Mouse (Mus musculus): Measurements from ENCODE around the gene Klf14. TPM values are rescaled to one million over a fixed set of nuclear protein-coding genes. Genes with fewer than 3 reads are reported as not detected.

The Klf14 gene
- 0.34 and 0.46 TPM in 2 replicates for polyA plus RNA-seq (2015; fragmentation: Nextera tagmentation; extraction: Ambion mirVana)

GRCm38 (mm10) chr6:30958736-30959540 lies at the start of gene Klf14:
TSS of gene Klf14 (minus strand) at chr6:30959078.
- peaks cover 73% of the 10 kb centered on the region for H3K27me3 ChIP-seq
- DNase-seq (no peak), ATAC-seq (ENCODE audit: low read depth) (no peak)
- H3K4me1 ChIP-seq (replicated peaks) = no peaks in the 10 kb centered on the region
- WGBS (ENCODE audit: insufficient replicate concordance) = under 1% methylated on average over 69 of the region's 75 CpGs
- H3K9ac ChIP-seq = no peak within 1 kb of the TSS
- H3K9me3 ChIP-seq (replicated peaks) = peaks cover 11% of the 10 kb centered on the region
- H3K27ac ChIP-seq = no peak within 1 kb of the TSS
- H3K36me3 ChIP-seq = no peaks in the 10 kb centered on the region
- peak within 1 kb of the TSS; percentile 63 for H3K4me2 ChIP-seq
- peak within 1 kb of the TSS; percentile 52 for H3K4me3 ChIP-seq (replicated peaks)

GRCm38 (mm10) chr6:31006111-31006600 lies 47.3 kb upstream of the Klf14 start:
- H3K9ac ChIP-seq = no peak overlapping the region
- ATAC-seq (ENCODE audit: low read depth) = no peak
- no peak overlapping the region for H3K4me2 ChIP-seq
- no peak for DNase-seq
- 56% methylated on average over 6 of the region's 6 CpGs for WGBS (ENCODE audit: insufficient replicate concordance)
- no peak overlapping the region for H3K4me3 ChIP-seq (replicated peaks)
- H3K4me1 ChIP-seq (replicated peaks) = no peaks in the 10 kb centered on the region
- H3K27ac ChIP-seq = no peak overlapping the region
- no peaks in the 10 kb centered on the region for H3K36me3 ChIP-seq
- no peaks in the 10 kb centered on the region for H3K27me3 ChIP-seq
- H3K9me3 ChIP-seq (replicated peaks) = no peaks in the 10 kb centered on the region

- Histone ChIP-seq H3K9me3 (replicated peaks) (no peaks in the 10 kb centered on the region), H3K4me3 (replicated peaks) (no peak overlapping the region), H3K27me3 (peaks cover 3% of the 10 kb centered on the region; the same call in 1 of the 2 replicates), H3K27ac (no peak overlapping the region), H3K4me2 (no peak overlapping the region), H3K9ac (no peak overlapping the region), H3K36me3 (no peaks in the 10 kb centered on the region), H3K4me1 (replicated peaks) (no peaks in the 10 kb centered on the region)
- ATAC-seq (ENCODE audit: low read depth) (no peak), DNase-seq (no peak)
- WGBS (ENCODE audit: insufficient replicate concordance) = 80% methylated on average over 5 of the region's 5 CpGs
Observed at GRCm38 (mm10) chr6:30986393-30986792, 27.5 kb upstream of the Klf14 start.

GRCm38 (mm10) chr6:30983021-30983420 lies 24.1 kb upstream of the Klf14 start:
- H3K9me3 ChIP-seq (replicated peaks) = no peaks in the 10 kb centered on the region

GRCm38 (mm10) chr6:30982372-30982980 lies 23.6 kb upstream of the Klf14 start:
- Histone ChIP-seq H3K9me3 (replicated peaks) (no peaks in the 10 kb centered on the region), H3K4me1 (replicated peaks) (no peaks in the 10 kb centered on the region), H3K9ac (no peak overlapping the region), H3K36me3 (no peaks in the 10 kb centered on the region), H3K4me3 (replicated peaks) (no peak overlapping the region), H3K27me3 (peaks cover 6% of the 10 kb centered on the region; the same call in 1 of the 2 replicates), H3K27ac (no peak overlapping the region), H3K4me2 (no peak overlapping the region)
- DNase-seq (no peak), ATAC-seq (ENCODE audit: low read depth) (no peak)
- 18% methylated on average over 13 of the region's 13 CpGs for WGBS (ENCODE audit: insufficient replicate concordance)

More at GRCm38 (mm10) chr6:30983021-30983420, 24.1 kb upstream of the Klf14 start:
- Histone ChIP-seq H3K4me2 (no peak overlapping the region), H3K4me1 (replicated peaks) (no peaks in the 10 kb centered on the region), H3K9ac (no peak overlapping the region), H3K4me3 (replicated peaks) (no peak overlapping the region), H3K27ac (no peak overlapping the region), H3K36me3 (no peaks in the 10 kb centered on the region), H3K27me3 (peaks cover 6% of the 10 kb centered on the region; the same call in 1 of the 2 replicates)
- ATAC-seq (ENCODE audit: low read depth) (no peak), DNase-seq (no peak)
- 51% methylated on average over 4 of the region's 4 CpGs for WGBS (ENCODE audit: insufficient replicate concordance)

GRCm38 (mm10) chr6:30981351-30981750 lies 22.5 kb upstream of the Klf14 start:
- no peak overlapping the region for H3K4me3 ChIP-seq (replicated peaks)
- no peaks in the 10 kb centered on the region for H3K4me1 ChIP-seq (replicated peaks)
- no peak for ATAC-seq (ENCODE audit: low read depth)
- no peak overlapping the region for H3K4me2 ChIP-seq
- WGBS (ENCODE audit: insufficient replicate concordance) = 66% methylated on average over 5 of the region's 5 CpGs
- DNase-seq = no peak
- no peaks in the 10 kb centered on the region for H3K36me3 ChIP-seq
- H3K9me3 ChIP-seq (replicated peaks) = no peaks in the 10 kb centered on the region
- no peak overlapping the region for H3K27ac ChIP-seq
- H3K27me3 ChIP-seq = peaks cover 6% of the 10 kb centered on the region; the same call in 1 of the 2 replicates
- H3K9ac ChIP-seq = no peak overlapping the region

GRCm38 (mm10) chr6:30978615-30979014 lies 19.7 kb upstream of the Klf14 start:
- no peak overlapping the region for H3K4me3 ChIP-seq (replicated peaks)
- no peaks in the 10 kb centered on the region for H3K4me1 ChIP-seq (replicated peaks)
- ATAC-seq (ENCODE audit: low read depth) = no peak
- H3K9me3 ChIP-seq (replicated peaks) = no peaks in the 10 kb centered on the region
- H3K27ac ChIP-seq = no peak overlapping the region
- H3K9ac ChIP-seq = no peak overlapping the region
- peaks cover 6% of the 10 kb centered on the region; the same call in 1 of the 2 replicates for H3K27me3 ChIP-seq
- DNase-seq = no peak
- WGBS (ENCODE audit: insufficient replicate concordance) = 27% methylated on average over 1 of the region's 1 CpGs
- H3K36me3 ChIP-seq = no peaks in the 10 kb centered on the region
- H3K4me2 ChIP-seq = no peak overlapping the region

GRCm38 (mm10) chr6:30972121-30972520 lies 13.2 kb upstream of the Klf14 start:
- DNase-seq = no peak
- no peak for ATAC-seq (ENCODE audit: low read depth)
- Histone ChIP-seq H3K27me3 (no peaks in the 10 kb centered on the region; the same call in 1 of the 2 replicates), H3K36me3 (no peaks in the 10 kb centered on the region), H3K4me3 (replicated peaks) (no peak overlapping the region), H3K9ac (no peak overlapping the region), H3K4me1 (replicated peaks) (no peaks in the 10 kb centered on the region), H3K9me3 (replicated peaks) (no peaks in the 10 kb centered on the region), H3K27ac (no peak overlapping the region), H3K4me2 (no peak overlapping the region)
- WGBS (ENCODE audit: insufficient replicate concordance) = 59% methylated on average over 1 of the region's 1 CpGs

- H3K4me3 ChIP-seq (replicated peaks) = peak overlapping the region; percentile 52
- DNase-seq (no peak), ATAC-seq (ENCODE audit: low read depth) (no peak)
- no peak overlapping the region for H3K9ac ChIP-seq
- 9% methylated on average over 84 of the region's 84 CpGs for WGBS (ENCODE audit: insufficient replicate concordance)
- H3K9me3 ChIP-seq (replicated peaks) = peaks cover 11% of the 10 kb centered on the region
- H3K36me3 ChIP-seq = no peaks in the 10 kb centered on the region
- no peaks in the 10 kb centered on the region for H3K4me1 ChIP-seq (replicated peaks)
- H3K27ac ChIP-seq = no peak overlapping the region
- H3K27me3 ChIP-seq = peaks cover 66% of the 10 kb centered on the region
- H3K4me2 ChIP-seq = peak overlapping the region; percentile 63
Observed at GRCm38 (mm10) chr6:30957784-30958735, 818 bp downstream of the Klf14 start.

- no peak overlapping the region for H3K27ac ChIP-seq
- no peaks in the 10 kb centered on the region for H3K27me3 ChIP-seq
- no peak overlapping the region for H3K9ac ChIP-seq
- WGBS (ENCODE audit: insufficient replicate concordance) = 70% methylated on average over 5 of the region's 5 CpGs
- H3K9me3 ChIP-seq (replicated peaks) = no peaks in the 10 kb centered on the region
- no peak overlapping the region for H3K4me3 ChIP-seq (replicated peaks)
- DNase-seq (no peak), ATAC-seq (ENCODE audit: low read depth) (no peak)
- H3K36me3 ChIP-seq = no peaks in the 10 kb centered on the region
- no peaks in the 10 kb centered on the region for H3K4me1 ChIP-seq (replicated peaks)
- no peak overlapping the region for H3K4me2 ChIP-seq
Observed at GRCm38 (mm10) chr6:30939264-30939663, 19.6 kb downstream of the Klf14 start.

- H3K9ac ChIP-seq = no peak overlapping the region
- no peak for ATAC-seq (ENCODE audit: low read depth)
- H3K36me3 ChIP-seq = no peaks in the 10 kb centered on the region
- H3K9me3 ChIP-seq (replicated peaks) = no peaks in the 10 kb centered on the region
- 39% methylated on average over 2 of the region's 2 CpGs for WGBS (ENCODE audit: insufficient replicate concordance)
- H3K27me3 ChIP-seq = peaks cover 7% of the 10 kb centered on the region
- no peaks in the 10 kb centered on the region for H3K4me1 ChIP-seq (replicated peaks)
- H3K4me2 ChIP-seq = no peak overlapping the region
- H3K4me3 ChIP-seq (replicated peaks) = no peak overlapping the region
- no peak for DNase-seq
- H3K27ac ChIP-seq = no peak overlapping the region
Observed at GRCm38 (mm10) chr6:30922821-30923220, 36.1 kb downstream of the Klf14 start.

Data from liver, embryonic 13.5 days (tissue).